Mouse (Mus musculus) hindbrain, embryonic 13.5 days (tissue): ENCODE data around the gene Tfpt. TPM values are rescaled to one million over a fixed set of nuclear protein-coding genes. Genes with fewer than 3 reads are reported as not detected.
"Not testable (repeated sequence)": the region's sequence is repeated elsewhere in the genome, so short reads cannot be mapped to it uniquely, and the experiment has no call there.

Experiments
- ATAC-seq: fragments of 200-750 bp; cut with Nextera tagmentation; 2 replicates; pipeline ENCODE4 v1.8.0; 2017; ENCODE audit warnings: moderate TSS enrichment; ENCODE audit not compliant: low FRiP score
- H3K27ac ChIP-seq: fragments of 300-500 bp; sonication (generic); 2 replicates; pipeline ENCODE4 v1.5.1; 2015; ENCODE audit warnings: inconsistent platforms, mild to moderate bottlenecking, moderate library complexity
- H3K27me3 ChIP-seq: fragments of 300-500 bp; sonication (generic); 2 replicates; pipeline ENCODE4 v1.6.1; 2015; ENCODE audit warnings: mild to moderate bottlenecking, inconsistent platforms
- H3K36me3 ChIP-seq: fragments of 300-500 bp; sonication (generic); 2 replicates; pipeline ENCODE4 v1.6.1; 2015; ENCODE audit warnings: mild to moderate bottlenecking, inconsistent platforms
- H3K4me1 ChIP-seq: fragments of 300-500 bp; sonication (generic); replicated peaks from 2 replicates; pipeline ENCODE4 v1.6.1; 2015; ENCODE audit warnings: inconsistent platforms
- H3K4me2 ChIP-seq: fragments of 300-500 bp; sonication (generic); 2 replicates; pipeline ENCODE4 v1.6.1; 2015; ENCODE audit warnings: inconsistent platforms, mild to moderate bottlenecking, moderate library complexity
- H3K4me3 ChIP-seq: fragments of 300-500 bp; sonication (generic); 2 replicates; pipeline ENCODE4 v1.5.1; 2015; ENCODE audit warnings: mild to moderate bottlenecking, inconsistent platforms
- H3K9ac ChIP-seq: fragments of 300-500 bp; sonication (generic); 2 replicates; pipeline ENCODE4 v1.6.1; 2015; ENCODE audit warnings: mild to moderate bottlenecking, inconsistent platforms
- H3K9me3 ChIP-seq: fragments of 300-500 bp; sonication (generic); 2 replicates; pipeline ENCODE4 v1.6.1; 2016; ENCODE audit warnings: inconsistent platforms
- WGBS: fragments of 180-500 bp; shearing (Covaris S2); methylation state at CpG from one replicate; pipeline ENCODE4 v1.1.7; 2015; 5-methylcytosine and 5-hydroxymethylcytosine counted together
- polyA plus RNA-seq: library from polyadenylated mRNA; unstranded; fragments of >200 nt; fragmentation: Nextera tagmentation; extraction: Ambion mirVana; gene quantifications from 2 replicates; pipeline ENCODE4 v1.2.1, GENCODE M21; 2015

The Tfpt gene
- polyA plus RNA-seq, 1 experiment from 2014 or later, result 32.9 TPM

GRCm38 (mm10) chr7:3614021-3614420 is 15.7 kb downstream of the Tfpt start:
- ATAC-seq, result no peak
- H3K4me1 ChIP-seq, result peaks cover 15% of the 10 kb centered on the region
- no peaks in the 10 kb centered on the region for H3K9me3 ChIP-seq
- 79% methylated on average over 3 of the region's 3 CpGs for WGBS
- H3K9ac ChIP-seq, result no peak overlapping the region
- peaks cover 1% of the 10 kb centered on the region for H3K36me3 ChIP-seq
- H3K4me3 ChIP-seq, result no peak overlapping the region
- H3K27me3 ChIP-seq, result no peaks in the 10 kb centered on the region
- H3K4me2 ChIP-seq, result no peak overlapping the region
- H3K27ac ChIP-seq, result no peak overlapping the region

DNA sequence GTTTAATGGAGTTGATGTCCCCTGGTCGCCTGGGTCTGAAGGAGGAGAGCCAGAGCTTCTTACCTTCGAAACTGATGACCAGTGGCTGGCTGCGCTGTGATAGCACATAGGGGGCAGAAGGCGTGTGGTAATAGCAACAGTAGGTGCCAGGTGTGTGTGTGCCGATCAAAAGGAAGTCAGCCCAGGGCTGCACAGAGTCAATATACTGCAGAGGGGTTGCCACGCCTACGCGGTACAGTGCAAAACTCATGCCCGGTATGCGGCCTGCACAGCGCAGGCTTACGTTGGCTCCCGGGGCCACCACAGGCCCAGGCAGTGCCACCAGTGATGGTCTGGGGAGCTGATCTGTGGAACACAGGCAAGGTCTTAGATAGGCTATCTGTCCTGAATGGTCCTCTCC is 18.7 kb downstream of the Tfpt start:
- H3K9ac ChIP-seq, result no peak overlapping the region
- H3K4me2 ChIP-seq, result no peak overlapping the region
- H3K4me1 ChIP-seq, result no peaks in the 10 kb centered on the region
- 89% methylated on average over 13 of the region's 13 CpGs for WGBS
- no peaks in the 10 kb centered on the region for H3K36me3 ChIP-seq
- no peak for ATAC-seq
- H3K9me3 ChIP-seq, result no peaks in the 10 kb centered on the region
- no peaks in the 10 kb centered on the region for H3K27me3 ChIP-seq
- no peak overlapping the region for H3K27ac ChIP-seq
- H3K4me3 ChIP-seq, result no peak overlapping the region

DNA sequence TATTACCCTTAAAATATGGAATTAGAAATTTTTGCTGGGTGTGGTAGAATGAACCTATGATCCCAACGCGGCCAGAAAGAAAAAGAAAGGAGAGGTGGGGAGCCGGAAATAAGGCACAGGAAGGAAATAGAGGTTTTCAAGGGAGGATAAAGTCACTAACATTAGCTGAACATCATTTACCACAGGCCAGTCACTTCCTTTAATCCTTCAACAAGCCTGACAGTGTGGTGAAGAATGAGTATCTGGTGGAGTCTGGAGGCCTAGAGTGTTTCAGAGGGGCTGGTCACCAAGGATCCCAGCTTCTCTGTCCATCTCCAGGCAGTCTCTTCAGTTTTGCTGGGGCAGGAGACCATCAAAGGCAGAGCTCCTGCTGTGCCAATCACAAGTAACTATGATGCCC is 19.3 kb downstream of the Tfpt start:
- Histone ChIP-seq H3K27ac (no peak overlapping the region), H3K27me3 (no peaks in the 10 kb centered on the region), H3K4me3 (no peak overlapping the region), H3K4me1 (no peaks in the 10 kb centered on the region), H3K36me3 (no peaks in the 10 kb centered on the region), H3K9me3 (no peaks in the 10 kb centered on the region), H3K9ac (no peak overlapping the region), H3K4me2 (no peak overlapping the region)
- 94% methylated on average over 3 of the region's 3 CpGs for WGBS
- ATAC-seq, result no peak

DNA sequence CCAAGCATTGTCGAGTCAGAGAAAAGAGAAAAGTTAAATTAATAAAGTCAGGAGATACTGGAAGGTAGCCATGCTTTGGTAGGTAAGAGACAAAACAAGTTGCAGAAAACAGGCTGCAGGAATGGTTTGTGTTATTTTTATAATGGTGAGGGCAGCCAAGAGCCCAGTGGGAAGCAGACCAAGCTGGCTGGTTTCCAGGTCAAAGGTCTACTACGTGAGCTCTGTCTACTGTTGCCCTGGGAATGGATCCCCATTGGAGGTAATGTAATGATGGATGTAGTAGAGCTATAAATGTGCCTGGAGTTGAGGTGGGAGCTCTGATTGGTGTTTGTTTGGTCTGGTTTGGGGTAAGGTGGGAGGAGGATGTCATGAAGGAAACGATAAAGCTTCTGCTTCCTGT is 20.6 kb downstream of the Tfpt start:
- no peak for ATAC-seq
- H3K4me2 ChIP-seq, result no peak overlapping the region
- 67% methylated on average over 3 of the region's 3 CpGs for WGBS

GRCm38 (mm10) chr7:3608668-3609067 is 21.1 kb downstream of the Tfpt start:
- no peaks in the 10 kb centered on the region for H3K36me3 ChIP-seq
- H3K9ac ChIP-seq, result no peak overlapping the region
- H3K4me3 ChIP-seq, result no peak overlapping the region
- no peaks in the 10 kb centered on the region for H3K27me3 ChIP-seq
- no peak overlapping the region for H3K4me2 ChIP-seq
- H3K4me1 ChIP-seq, result no peaks in the 10 kb centered on the region
- no peak overlapping the region for H3K27ac ChIP-seq
- no peaks in the 10 kb centered on the region for H3K9me3 ChIP-seq
- 94% methylated on average over 3 of the region's 3 CpGs for WGBS
- no peak for ATAC-seq

More for the DNA sequence above, 20.6 kb downstream of the Tfpt start:
- Histone ChIP-seq H3K9ac (no peak overlapping the region), H3K4me3 (no peak overlapping the region), H3K36me3 (no peaks in the 10 kb centered on the region), H3K4me1 (no peaks in the 10 kb centered on the region), H3K9me3 (no peaks in the 10 kb centered on the region), H3K27ac (no peak overlapping the region), H3K27me3 (no peaks in the 10 kb centered on the region)

GRCm38 (mm10) chr7:3607391-3607790 is 22.3 kb downstream of the Tfpt start:
- H3K9me3 ChIP-seq, result no peaks in the 10 kb centered on the region
- ATAC-seq, result no peak
- no peak overlapping the region for H3K27ac ChIP-seq
- H3K4me1 ChIP-seq, result no peaks in the 10 kb centered on the region
- H3K36me3 ChIP-seq, result no peaks in the 10 kb centered on the region
- no peak overlapping the region for H3K9ac ChIP-seq
- no peak overlapping the region for H3K4me2 ChIP-seq
- H3K27me3 ChIP-seq, result no peaks in the 10 kb centered on the region
- 90% methylated on average over 6 of the region's 6 CpGs for WGBS
- H3K4me3 ChIP-seq, result no peak overlapping the region

DNA sequence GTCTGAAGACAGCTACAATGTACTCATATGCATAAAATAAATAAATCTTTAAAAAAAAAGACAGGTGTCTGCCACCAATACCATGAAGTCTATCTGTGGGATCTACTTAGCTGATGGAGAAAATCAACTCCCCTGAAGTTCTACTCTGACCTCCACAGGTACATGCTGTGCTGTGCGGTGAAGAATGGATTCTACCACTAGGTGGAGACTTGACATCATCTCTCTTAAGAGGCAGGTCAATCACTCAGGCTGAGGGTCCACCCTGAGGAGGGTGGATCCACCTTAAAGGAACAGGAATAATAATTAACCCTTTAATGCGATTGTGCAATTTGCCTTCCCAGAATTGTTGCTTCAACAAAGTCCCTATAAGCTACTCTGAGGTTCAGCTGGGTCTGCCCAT is 22.9 kb downstream of the Tfpt start:
- H3K27me3 ChIP-seq, result no peaks in the 10 kb centered on the region
- H3K4me1 ChIP-seq, result no peaks in the 10 kb centered on the region
- ATAC-seq, result no peak
- H3K4me3 ChIP-seq, result no peak overlapping the region
- H3K9ac ChIP-seq, result no peak overlapping the region
- no peaks in the 10 kb centered on the region for H3K36me3 ChIP-seq
- no peaks in the 10 kb centered on the region for H3K9me3 ChIP-seq
- no peak overlapping the region for H3K4me2 ChIP-seq
- WGBS, result 14% methylated on average over 2 of the region's 2 CpGs
- no peak overlapping the region for H3K27ac ChIP-seq

DNA sequence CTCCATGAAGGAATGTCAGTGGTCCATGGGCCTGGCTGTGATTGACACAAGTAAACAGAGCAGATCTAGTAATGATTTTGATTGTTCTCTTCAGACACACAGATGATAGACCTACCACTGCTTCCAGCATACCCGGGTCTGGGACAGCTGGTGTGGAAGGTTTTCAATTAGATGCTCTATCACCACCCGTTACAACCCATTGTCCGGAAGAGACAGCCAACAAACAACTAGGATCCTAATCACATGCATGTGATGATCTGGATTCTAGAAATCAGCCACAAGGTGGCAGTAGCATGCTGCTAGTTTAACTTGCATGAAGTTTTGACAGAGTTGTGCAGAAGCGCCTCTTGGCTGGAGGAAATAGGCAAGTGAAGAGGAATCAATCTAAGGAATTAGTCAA is 28.6 kb downstream of the Tfpt start:
- H3K27me3 ChIP-seq, result no peaks in the 10 kb centered on the region
- no peaks in the 10 kb centered on the region for H3K4me1 ChIP-seq
- H3K4me2 ChIP-seq, result no peak overlapping the region
- H3K9ac ChIP-seq, result no peak overlapping the region
- no peak overlapping the region for H3K27ac ChIP-seq
- peak; percentile 71 for ATAC-seq
- no peaks in the 10 kb centered on the region for H3K36me3 ChIP-seq
- WGBS, result 16% methylated on average over 4 of the region's 4 CpGs
- H3K4me3 ChIP-seq, result no peak overlapping the region
- no peaks in the 10 kb centered on the region for H3K9me3 ChIP-seq

DNA sequence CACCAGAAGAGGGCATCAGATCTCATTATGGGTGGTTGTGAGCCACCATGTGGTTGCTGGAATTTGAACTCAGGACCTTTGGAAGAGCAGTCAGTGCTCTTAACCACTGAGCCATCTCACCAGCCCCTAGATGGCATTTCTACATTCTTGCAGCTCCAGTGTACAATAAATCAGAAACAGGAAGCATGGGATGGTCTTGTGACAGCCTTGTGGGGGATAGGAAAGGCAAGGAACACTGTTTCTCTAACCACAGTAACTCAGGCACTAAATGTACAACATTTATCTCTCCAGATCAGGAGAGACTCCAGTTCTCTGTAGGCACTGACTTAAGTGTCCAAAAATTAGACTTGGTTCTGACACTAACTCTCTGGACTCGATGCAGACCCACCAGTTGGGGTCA is 32.0 kb downstream of the Tfpt start:
- H3K27ac ChIP-seq, H3K36me3 ChIP-seq, H3K9me3 ChIP-seq, ATAC-seq, H3K9ac ChIP-seq, H3K27me3 ChIP-seq, H3K4me3 ChIP-seq, H3K4me1 ChIP-seq, H3K4me2 ChIP-seq: not testable (repeated sequence)
- 74% methylated on average over 1 of the region's 1 CpGs for WGBS

DNA sequence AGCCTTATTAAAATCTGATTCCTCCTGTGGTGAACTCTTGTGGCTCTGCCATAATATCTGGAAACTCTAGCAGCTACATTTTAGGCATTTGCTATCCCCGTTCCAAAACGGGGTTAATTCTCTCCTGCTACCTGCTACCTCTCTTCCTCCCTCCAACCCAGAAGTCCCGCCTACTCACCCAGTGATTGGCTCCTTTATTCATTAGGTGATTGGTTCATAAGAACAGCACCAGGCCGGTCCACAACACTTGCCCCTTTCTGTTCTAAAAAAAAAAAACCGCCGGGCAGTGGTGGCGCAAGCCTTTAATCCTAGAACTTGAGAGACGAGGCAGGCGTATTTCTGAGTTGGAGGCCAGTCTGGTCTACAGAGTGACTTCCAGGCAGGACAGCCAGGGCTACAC is 34.6 kb downstream of the Tfpt start:
- Histone ChIP-seq H3K9me3 (no peaks in the 10 kb centered on the region), H3K4me1 (no peaks in the 10 kb centered on the region), H3K36me3 (no peaks in the 10 kb centered on the region), H3K27me3 (no peaks in the 10 kb centered on the region), H3K4me3 (no peak overlapping the region), H3K4me2 (peak overlapping the region; percentile 30), H3K9ac (no peak overlapping the region), H3K27ac (no peak overlapping the region)
- no peak for ATAC-seq
- 17% methylated on average over 9 of the region's 9 CpGs for WGBS

- H3K4me3 ChIP-seq, result no peak overlapping the region
- H3K4me1 ChIP-seq, result no peaks in the 10 kb centered on the region
- H3K4me2 ChIP-seq, result peak overlapping the region; percentile 30
- no peak overlapping the region for H3K9ac ChIP-seq
- no peak overlapping the region for H3K27ac ChIP-seq
- 24% methylated on average over 5 of the region's 5 CpGs for WGBS
- no peaks in the 10 kb centered on the region for H3K36me3 ChIP-seq
- no peak for ATAC-seq
- no peaks in the 10 kb centered on the region for H3K9me3 ChIP-seq
- H3K27me3 ChIP-seq, result no peaks in the 10 kb centered on the region
Measured at GRCm38 (mm10) chr7:3594686-3595085, 35.0 kb downstream of the Tfpt start.

DNA sequence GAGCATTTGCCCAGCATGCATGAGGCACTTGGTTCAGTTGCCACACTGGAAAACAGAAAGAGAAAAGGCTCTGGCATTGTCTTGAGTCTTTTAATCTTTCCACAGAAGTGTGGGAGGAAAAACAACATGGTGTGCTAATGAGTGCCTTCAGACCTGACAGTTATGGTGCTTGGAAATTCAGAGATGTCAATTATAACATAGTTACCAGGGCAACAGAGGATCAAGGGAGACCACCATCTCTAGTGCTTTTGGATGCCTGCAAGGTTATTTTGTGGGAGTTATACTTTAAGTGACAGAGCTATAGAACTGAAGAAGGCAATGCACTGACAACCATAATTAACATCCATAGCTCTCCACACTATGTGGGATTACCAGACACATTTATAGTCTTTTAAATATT is 35.9 kb downstream of the Tfpt start:
- H3K27me3 ChIP-seq, result no peaks in the 10 kb centered on the region
- no peak overlapping the region for H3K4me2 ChIP-seq
- no peak overlapping the region for H3K9ac ChIP-seq
- no peaks in the 10 kb centered on the region for H3K36me3 ChIP-seq
- no peak overlapping the region for H3K4me3 ChIP-seq
- no peak for ATAC-seq
- H3K4me1 ChIP-seq, result no peaks in the 10 kb centered on the region
- H3K9me3 ChIP-seq, result no peaks in the 10 kb centered on the region
- H3K27ac ChIP-seq, result no peak overlapping the region

GRCm38 (mm10) chr7:3591534-3591933 is 38.2 kb downstream of the Tfpt start:
- ATAC-seq, result no peak
- Histone ChIP-seq H3K4me2 (no peak overlapping the region), H3K4me1 (no peaks in the 10 kb centered on the region), H3K4me3 (no peak overlapping the region), H3K9ac (no peak overlapping the region), H3K27me3 (no peaks in the 10 kb centered on the region), H3K27ac (no peak overlapping the region), H3K36me3 (no peaks in the 10 kb centered on the region), H3K9me3 (no peaks in the 10 kb centered on the region)
- WGBS, result 88% methylated on average over 1 of the region's 1 CpGs

- WGBS, result 84% methylated on average over 3 of the region's 3 CpGs
- Histone ChIP-seq H3K36me3 (no peaks in the 10 kb centered on the region), H3K9ac (no peak overlapping the region), H3K4me3 (no peak overlapping the region), H3K4me2 (no peak overlapping the region), H3K27me3 (no peaks in the 10 kb centered on the region), H3K4me1 (no peaks in the 10 kb centered on the region), H3K27ac (no peak overlapping the region), H3K9me3 (no peaks in the 10 kb centered on the region)
- no peak for ATAC-seq
Measured at GRCm38 (mm10) chr7:3590550-3590949, 39.2 kb downstream of the Tfpt start.
